Mouse (Mus musculus) thymus, adult 2 months (tissue): ENCODE measurements around the gene Ncmap.

Source experiments
- CTCF ChIP-seq: fragments of 200-500 bp; IDR thresholded peaks from 2 replicates; pipeline ENCODE4 v1.5.1; 2012; ENCODE audit warnings: mild to moderate bottlenecking, control low read depth, low read length, moderate library complexity, borderline replicate concordance; ENCODE audit not compliant: control insufficient read depth, poor library complexity, insufficient read depth; ENCODE audit errors: extremely low read depth
- POLR2A ChIP-seq: fragments of 200-500 bp; IDR thresholded peaks from 2 replicates; pipeline ENCODE4 v1.6.1; 2012; ENCODE audit warnings: mild to moderate bottlenecking, low read length, control low read depth, moderate library complexity; ENCODE audit not compliant: control insufficient read depth, poor library complexity, insufficient read depth; ENCODE audit errors: extremely low read depth

DNA sequence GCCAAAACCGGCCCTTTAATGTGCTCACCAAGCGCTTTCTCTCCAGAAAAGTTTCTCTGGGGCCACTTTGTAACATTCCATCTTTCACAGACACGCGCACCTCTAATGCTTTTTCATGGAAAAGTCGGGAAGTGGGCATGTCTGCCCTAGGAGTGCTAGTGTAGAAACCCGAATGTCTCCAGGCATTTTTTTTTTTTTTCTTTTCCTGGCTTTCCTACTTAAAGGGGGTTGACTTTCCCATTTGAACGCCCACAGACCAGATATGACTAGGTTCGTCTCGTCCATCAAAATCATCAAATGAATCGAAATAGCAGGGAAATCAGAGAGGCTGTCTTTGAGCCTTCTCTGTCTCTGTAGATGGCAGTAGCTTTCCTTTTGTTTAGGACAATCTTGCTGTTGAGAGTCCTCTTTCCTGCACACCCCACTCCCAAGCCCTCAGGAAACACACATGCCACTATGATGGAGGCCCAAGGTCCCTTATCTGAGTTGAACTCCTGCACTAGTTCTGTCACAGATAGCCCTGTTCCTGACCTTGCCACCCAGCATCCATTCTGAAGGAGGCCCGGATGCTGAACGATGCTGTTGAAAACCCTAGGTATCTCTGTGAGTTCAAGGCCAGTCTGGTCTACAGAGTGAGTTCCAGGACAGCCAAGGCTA, 44.1 kb downstream of the Ncmap start:
- TF ChIP-seq CTCF (no peak), POLR2A (no peak)
